Mouse (Mus musculus) embryonic facial prominence, embryonic 11.5 days (tissue): ENCODE results near the gene Igf2. TPM values are rescaled to one million over a fixed set of nuclear protein-coding genes. Genes with fewer than 3 reads are reported as not detected.

Experiments used
- ATAC-seq: fragments of 200-750 bp; cut with Nextera tagmentation; replicated peaks from 2 replicates; pipeline ENCODE4 v1.8.0; 2017; ENCODE audit warnings: low read depth; ENCODE audit not compliant: insufficient number of reproducible peaks, low FRiP score, low TSS enrichment
- DNase-seq: peaks from one replicate; pipeline ENCODE4 v3.0.0-alpha.2; 2015; ENCODE audit warnings: low spot score
- H3K27ac ChIP-seq: fragments of 300-500 bp; sonication (generic); replicated peaks from 2 replicates; pipeline ENCODE4 v1.5.1; 2014; ENCODE audit warnings: mild to moderate bottlenecking, low read depth, low read length, control low read depth
- H3K27me3 ChIP-seq: fragments of 300-500 bp; sonication (generic); 2 replicates; pipeline ENCODE4 v1.6.1; 2014; ENCODE audit warnings: mild to moderate bottlenecking, low read length, moderate library complexity, mixed read lengths; ENCODE audit not compliant: control insufficient read depth, insufficient read depth
- H3K36me3 ChIP-seq: fragments of 300-500 bp; sonication (generic); replicated peaks from 2 replicates; pipeline ENCODE4 v1.6.1; 2014; ENCODE audit warnings: low read depth, mild to moderate bottlenecking, low read length, moderate library complexity, mixed read lengths; ENCODE audit not compliant: control insufficient read depth, insufficient read depth
- H3K4me1 ChIP-seq: fragments of 300-500 bp; sonication (generic); 2 replicates; pipeline ENCODE4 v1.6.1; 2014; ENCODE audit warnings: low read length, mixed read lengths; ENCODE audit not compliant: control insufficient read depth, insufficient read depth
- H3K4me2 ChIP-seq: fragments of 300-500 bp; sonication (generic); 2 replicates; pipeline ENCODE4 v1.6.1; 2014; ENCODE audit warnings: low read depth, mild to moderate bottlenecking, control low read depth, low read length, moderate library complexity
- H3K4me3 ChIP-seq: fragments of 300-500 bp; sonication (generic); 2 replicates; pipeline ENCODE4 v1.5.1; 2014; ENCODE audit warnings: low read depth, low read length, control low read depth
- H3K9ac ChIP-seq: fragments of 300-500 bp; sonication (generic); replicated peaks from 2 replicates; pipeline ENCODE4 v1.6.1; 2014; ENCODE audit warnings: mild to moderate bottlenecking, control low read depth, low read length
- H3K9me3 ChIP-seq: fragments of 300-500 bp; sonication (generic); replicated peaks from 2 replicates; pipeline ENCODE4 v1.6.1; 2016; ENCODE audit warnings: mild to moderate bottlenecking, low read length, inconsistent platforms, mixed read lengths; ENCODE audit not compliant: control insufficient read depth
- WGBS: fragments of 180-500 bp; shearing (Covaris S2); extraction: QIAGEN DNeasy Blood & Tissue Kit; methylation state at CpG from one replicate; pipeline ENCODE4 v1.1.7; 2014; 5-methylcytosine and 5-hydroxymethylcytosine counted together
- polyA plus RNA-seq: library from polyadenylated mRNA; unstranded; fragments of >200 nt; fragmentation: Nextera tagmentation; extraction: Ambion mirVana; gene quantifications from 2 replicates; pipeline ENCODE4 v1.2.1, GENCODE M21; 2014

Gene Igf2
- polyA plus RNA-seq, 1 experiment from 2014 or later = 313 TPM

- Histone ChIP-seq H3K4me1 (peaks cover 2% of the 10 kb centered on the region; the same call in 1 of the 2 replicates), H3K27ac (no peak overlapping the region), H3K36me3 (no peaks in the 10 kb centered on the region), H3K27me3 (peaks cover 59% of the 10 kb centered on the region), H3K4me3 (0 out of 2 replicates have a peak overlapping the region, but pooled peaks have one; percentile 5), H3K4me2 (0 out of 2 replicates have a peak overlapping the region, but pooled peaks have one; percentile 1), H3K9me3 (no peaks in the 10 kb centered on the region), H3K9ac (peak overlapping the region; percentile 26; the same call in 1 of the 2 replicates)
- 7% methylated on average over 5 of the region's 5 CpGs for WGBS
- DNase-seq (no peak), ATAC-seq (no peak)
Observed at GRCm38 (mm10) chr7:142663151-142663550, 3.5 kb downstream of the Igf2 start.

- Histone ChIP-seq H3K27me3 (peaks cover 71% of the 10 kb centered on the region), H3K27ac (no peak overlapping the region), H3K4me2 (peak overlapping the region; percentile 76; the same call in 1 of the 2 replicates), H3K4me3 (peak overlapping the region; percentile 62; the same call in 1 of the 2 replicates), H3K4me1 (peaks cover 2% of the 10 kb centered on the region; the same call in 1 of the 2 replicates), H3K36me3 (no peaks in the 10 kb centered on the region), H3K9me3 (no peaks in the 10 kb centered on the region), H3K9ac (peak overlapping the region; percentile 90)
- DNase-seq (no peak), ATAC-seq (no peak)
Observed at GRCm38 (mm10) chr7:142661811-142662210, 4.8 kb downstream of the Igf2 start.

- Histone ChIP-seq H3K36me3 (no peaks in the 10 kb centered on the region), H3K27me3 (peaks cover 77% of the 10 kb centered on the region), H3K27ac (peak overlapping the region; percentile 87), H3K9ac (peak overlapping the region; percentile 90), H3K4me1 (peaks cover 2% of the 10 kb centered on the region; the same call in 1 of the 2 replicates), H3K4me3 (peak overlapping the region; percentile 62), H3K4me2 (peak overlapping the region; percentile 76), H3K9me3 (no peaks in the 10 kb centered on the region)
- under 1% methylated on average over 25 of the region's 25 CpGs for WGBS
- DNase-seq = no peak
- ATAC-seq = no peak
Observed at GRCm38 (mm10) chr7:142661046-142661445, 5.6 kb downstream of the Igf2 start.

GRCm38 (mm10) chr7:142660651-142660945, 6.0 kb downstream of the Igf2 start:
- Histone ChIP-seq H3K9ac (peak overlapping the region; percentile 90), H3K4me3 (peak overlapping the region; percentile 62), H3K27ac (peak overlapping the region; percentile 87), H3K9me3 (no peaks in the 10 kb centered on the region), H3K4me2 (peak overlapping the region; percentile 76), H3K4me1 (peaks cover 2% of the 10 kb centered on the region; the same call in 1 of the 2 replicates), H3K36me3 (no peaks in the 10 kb centered on the region), H3K27me3 (peaks cover 77% of the 10 kb centered on the region)
- ATAC-seq = no peak
- under 1% methylated on average over 29 of the region's 29 CpGs for WGBS
- DNase-seq = peak; percentile 67

GRCm38 (mm10) chr7:142659767-142660650, 6.6 kb downstream of the Igf2 start:
- H3K27ac ChIP-seq = peak overlapping the region; percentile 87
- peaks cover 76% of the 10 kb centered on the region for H3K27me3 ChIP-seq
- H3K9ac ChIP-seq = peak overlapping the region; percentile 90
- H3K4me1 ChIP-seq = peaks cover 2% of the 10 kb centered on the region; the same call in 1 of the 2 replicates
- no peaks in the 10 kb centered on the region for H3K36me3 ChIP-seq
- ATAC-seq (no peak; the same call in 1 of the 2 replicates), DNase-seq (no peak)
- peak overlapping the region; percentile 62 for H3K4me3 ChIP-seq
- no peaks in the 10 kb centered on the region for H3K9me3 ChIP-seq
- H3K4me2 ChIP-seq = peak overlapping the region; percentile 76
- WGBS = 1% methylated on average over 41 of the region's 43 CpGs

GRCm38 (mm10) chr7:142659181-142659681, 7.4 kb downstream of the Igf2 start:
- DNase-seq (peak; percentile 79), ATAC-seq (peak; percentile 51)
- H3K4me1 ChIP-seq = peaks cover 3% of the 10 kb centered on the region
- under 1% methylated on average over 41 of the region's 70 CpGs for WGBS
- peak overlapping the region; percentile 76 for H3K4me2 ChIP-seq
- peak overlapping the region; percentile 87 for H3K27ac ChIP-seq
- H3K9me3 ChIP-seq = no peaks in the 10 kb centered on the region
- peak overlapping the region; percentile 62 for H3K4me3 ChIP-seq
- peaks cover 76% of the 10 kb centered on the region for H3K27me3 ChIP-seq
- H3K36me3 ChIP-seq = no peaks in the 10 kb centered on the region
- peak overlapping the region; percentile 90 for H3K9ac ChIP-seq

GRCm38 (mm10) chr7:142658681-142659180, 7.9 kb downstream of the Igf2 start:
- Histone ChIP-seq H3K27ac (peak overlapping the region; percentile 87), H3K4me3 (peak overlapping the region; percentile 62), H3K9ac (peak overlapping the region; percentile 90), H3K4me2 (peak overlapping the region; percentile 76), H3K36me3 (no peaks in the 10 kb centered on the region), H3K27me3 (peaks cover 77% of the 10 kb centered on the region), H3K9me3 (no peaks in the 10 kb centered on the region), H3K4me1 (peaks cover 5% of the 10 kb centered on the region)
- DNase-seq (no peak), ATAC-seq (peak; percentile 4; the same call in 1 of the 2 replicates)
- WGBS = under 1% methylated on average over 39 of the region's 40 CpGs
